Mouse (Mus musculus) olfactory bulb, adult 2 months (tissue): ENCODE data around the gene Enpp6.

Experiments used
- CTCF ChIP-seq: fragments of 200-500 bp; IDR thresholded peaks from 2 replicates; pipeline ENCODE4 v1.5.1; 2012; ENCODE audit warnings: low read depth, mild to moderate bottlenecking, low read length, moderate library complexity; ENCODE audit not compliant: insufficient read depth
- POLR2A ChIP-seq: fragments of 200-500 bp; IDR thresholded peaks from 2 replicates; pipeline ENCODE4 v1.6.1; 2012; ENCODE audit warnings: mild to moderate bottlenecking, low read depth, low read length, moderate library complexity; ENCODE audit not compliant: insufficient read depth

DNA sequence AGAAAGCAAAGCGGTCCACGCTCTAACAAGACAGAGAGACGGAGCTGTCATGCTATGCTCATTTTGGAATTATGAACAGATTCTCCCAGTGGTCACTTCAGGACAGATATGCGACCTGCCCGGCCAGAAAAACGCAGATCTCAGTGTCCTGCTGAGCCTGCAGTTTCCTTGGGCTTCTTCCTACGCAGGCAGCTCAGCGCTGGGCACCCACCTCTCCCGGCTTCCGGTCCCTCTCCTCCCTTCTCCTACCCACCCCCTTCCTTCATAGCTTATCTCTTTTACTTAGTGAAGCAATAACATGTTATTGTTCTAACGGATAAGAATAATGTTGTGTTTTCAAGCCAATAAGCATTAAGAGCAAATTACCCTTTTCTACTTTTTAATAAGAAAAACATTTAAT, 2.0 kb upstream of the Enpp6 start:
- no peak for TF ChIP-seq CTCF
- no peak for TF ChIP-seq POLR2A
